Comparison of ENCODE assay signal across 19 mouse cellular contexts in genomic region chr16:91678147-91678911, GRCm38 (mm10). TPM values are rescaled to one million over a fixed set of nuclear protein-coding genes. Genes with fewer than 3 reads are reported as not detected.
DNase-seq lines count a peak whose midpoint lies in the region; ATAC-seq and TF ChIP-seq lines count a peak whose summit lies in the region.
"Had no signal": no experiment of that assay in that cellular context is flagged by ENCODE, and none has a peak within 500 bp of the region (broad histone marks: within the 10 kb centered on the region; RNA-seq: fewer than 3 reads in every experiment).

No protein-coding gene starts in this region.

- H3K27me3 ChIP-seq in lung, postnatal 0 days (replicated peaks; ENCODE audit: insufficient read depth, low read length), result no peaks in the 10 kb centered on the region
- no peaks in the 10 kb centered on the region for H3K27me3 ChIP-seq in liver, embryonic 14.5 days (ENCODE audit: control insufficient read depth, insufficient read depth, low read length)
- H3K27me3 ChIP-seq in hindbrain, embryonic 11.5 days (ENCODE audit: control insufficient read depth, insufficient read depth, low read length), result no peaks in the 10 kb centered on the region
- H3K27me3 ChIP-seq: embryonic facial prominence, embryonic 13.5 days; forebrain, embryonic 15.5 days; hindbrain, embryonic 12.5 days; megakaryocyte, embryonic 14.5 days; Patski had no signal

- ATAC-seq in lung, postnatal 0 days, result peak; percentile 65; the same call in 1 of the 2 replicates
- peak; percentile 64 for ATAC-seq in liver, embryonic 14.5 days (ENCODE audit: insufficient read depth)
- ATAC-seq in hindbrain, embryonic 11.5 days (ENCODE audit: low FRiP score), result no peak
- ATAC-seq: forebrain, embryonic 15.5 days; Patski had no signal

- intact Hi-C loops in left cerebral cortex, adult 2 months (cut with DNase I), result loop anchor here (2.0 kb wide), 1 partner anchor 14 kb away; no protein-coding TSS in a partner anchor

- no peaks in the 10 kb centered on the region for H3K9me3 ChIP-seq in lung, postnatal 0 days (ENCODE audit: low read length)
- H3K9me3 ChIP-seq in liver, embryonic 14.5 days (ENCODE audit: control insufficient read depth, low read length), result no peaks in the 10 kb centered on the region
- H3K9me3 ChIP-seq in hindbrain, embryonic 11.5 days (ENCODE audit: control insufficient read depth, low read length), result no peaks in the 10 kb centered on the region
- H3K9me3 ChIP-seq: embryonic facial prominence, embryonic 13.5 days; forebrain, embryonic 15.5 days; heart, embryonic 10.5 days; hindbrain, embryonic 12.5 days; megakaryocyte, embryonic 14.5 days had no signal

- WGBS in lung, postnatal 0 days, result 64% methylated on average over 5 of the region's 5 CpGs
- 79% methylated on average over 5 of the region's 5 CpGs for WGBS in liver, embryonic 14.5 days (ENCODE audit: insufficient replicate concordance)
- 96% methylated on average over 5 of the region's 5 CpGs for WGBS in hindbrain, embryonic 11.5 days

- H3K36me3 ChIP-seq in lung, postnatal 0 days (ENCODE audit: insufficient read depth, low read length), result peaks cover 28% of the 10 kb centered on the region; the same call in 1 of the 2 replicates
- peaks cover 87% of the 10 kb centered on the region for H3K36me3 ChIP-seq in liver, embryonic 14.5 days (replicated peaks; ENCODE audit: control insufficient read depth, insufficient read depth, low read depth)
- H3K36me3 ChIP-seq in hindbrain, embryonic 11.5 days (ENCODE audit: control insufficient read depth, insufficient read depth, low read length), result peaks cover 12% of the 10 kb centered on the region

- TF ChIP-seq CTCF in lung, postnatal 0 days (IDR thresholded peaks at IDR 0.05), result no peak
- no peak for TF ChIP-seq CTCF in liver, embryonic 14.5 days (IDR thresholded peaks at IDR 0.05; ENCODE audit: low read depth)
- no peak for TF ChIP-seq CTCF in left cerebral cortex, adult 2 months (IDR thresholded peaks at IDR 0.05)
- no peak for TF ChIP-seq CTCF in layer of hippocampus, adult 2 months (conservative IDR thresholded peaks at IDR 0.05)

- peak; percentile 32 for DNase-seq in lung, postnatal 0 days (ENCODE audit: low spot score)
- no peak for DNase-seq in lung, postnatal 4 days
- peak; percentile 30 for DNase-seq in gonadal fat pad, adult 2 months (ENCODE audit: low read depth)
- no peak for DNase-seq in liver, embryonic 14.5 days (ENCODE audit: low read depth in 3 of 3, low spot score in 3 of 3)
- no peak for DNase-seq in left cerebral cortex, adult 2 months (ENCODE audit: extremely low spot score in 1 of 2, low spot score in 2 of 2)
- DNase-seq in hindbrain, embryonic 11.5 days (ENCODE audit: low spot score), result no peak
- no peak for DNase-seq in layer of hippocampus, adult 2 months (ENCODE audit: low spot score in 2 of 2)
- DNase-seq: adrenal gland, postnatal 10 days; cerebellum, adult 9-11 months; gastrocnemius, postnatal 25 days; lung, adult 2 months; midbrain, embryonic 14.5 days had no signal

- H3K4me3 ChIP-seq in lung, postnatal 0 days (ENCODE audit: low read depth, low read length), result no peak overlapping the region
- no peak overlapping the region for H3K4me3 ChIP-seq in liver, embryonic 14.5 days (ENCODE audit: insufficient read depth in 1 of 2, low read depth in 2 of 2, low read length in 2 of 2)
- H3K4me3 ChIP-seq in left cerebral cortex, adult 2 months, result no peak overlapping the region
- no peak overlapping the region for H3K4me3 ChIP-seq in hindbrain, embryonic 11.5 days (ENCODE audit: low read depth, low read length)
- no peak overlapping the region for H3K4me3 ChIP-seq in layer of hippocampus, adult 2 months
- H3K4me3 ChIP-seq: embryonic facial prominence, embryonic 13.5 days; forebrain, embryonic 15.5 days; heart, embryonic 10.5 days; hindbrain, embryonic 12.5 days; megakaryocyte, embryonic 14.5 days; myocyte had no signal

- H3K27ac ChIP-seq in lung, postnatal 0 days (ENCODE audit: low read length), result no peak overlapping the region
- no peak overlapping the region for H3K27ac ChIP-seq in liver, embryonic 14.5 days
- no peak overlapping the region for H3K27ac ChIP-seq in left cerebral cortex, adult 2 months
- H3K27ac ChIP-seq in hindbrain, embryonic 11.5 days (ENCODE audit: low read depth, low read length), result no peak overlapping the region
- no peak overlapping the region for H3K27ac ChIP-seq in layer of hippocampus, adult 2 months
- H3K27ac ChIP-seq: embryonic facial prominence, embryonic 13.5 days; forebrain, embryonic 15.5 days; heart, embryonic 10.5 days; hindbrain, embryonic 12.5 days had no signal

- no peak overlapping the region for H3K4me2 ChIP-seq in lung, postnatal 0 days (replicated peaks; ENCODE audit: low read depth, low read length)
- H3K4me2 ChIP-seq in liver, embryonic 14.5 days (ENCODE audit: low read depth), result no peak overlapping the region
- H3K4me2 ChIP-seq in hindbrain, embryonic 11.5 days (replicated peaks; ENCODE audit: low read depth, low read length), result no peak overlapping the region
- H3K4me2 ChIP-seq: embryonic facial prominence, embryonic 13.5 days; forebrain, embryonic 15.5 days; hindbrain, embryonic 12.5 days had no signal

- H3K9ac ChIP-seq in lung, postnatal 0 days (replicated peaks; ENCODE audit: low read depth), result no peak overlapping the region
- no peak overlapping the region for H3K9ac ChIP-seq in liver, embryonic 14.5 days (replicated peaks)
- no peak overlapping the region for H3K9ac ChIP-seq in hindbrain, embryonic 11.5 days (ENCODE audit: low read depth, low read length)
- H3K9ac ChIP-seq: embryonic facial prominence, embryonic 13.5 days; forebrain, embryonic 15.5 days; hindbrain, embryonic 12.5 days had no signal

- 0 out of 2 replicates have a peak, but pooled peaks have one; percentile 15 for TF ChIP-seq EP300 in lung, postnatal 0 days (IDR thresholded peaks at IDR 0.05)
- TF ChIP-seq EP300 in liver, embryonic 14.5 days (IDR thresholded peaks at IDR 0.05; ENCODE audit: low read depth), result no peak

- no peaks in the 10 kb centered on the region for H3K4me1 ChIP-seq in lung, postnatal 0 days (ENCODE audit: insufficient read depth, low read depth, low read length)
- no peaks in the 10 kb centered on the region for H3K4me1 ChIP-seq in liver, embryonic 14.5 days (replicated peaks; ENCODE audit: control insufficient read depth in 2 of 2, insufficient read depth in 2 of 2, low read length in 1 of 2)
- H3K4me1 ChIP-seq in hindbrain, embryonic 11.5 days (replicated peaks; ENCODE audit: control insufficient read depth, insufficient read depth, low read length), result no peaks in the 10 kb centered on the region
- H3K4me1 ChIP-seq: embryonic facial prominence, embryonic 13.5 days; forebrain, embryonic 15.5 days; heart, embryonic 10.5 days; hindbrain, embryonic 12.5 days; megakaryocyte, embryonic 14.5 days had no signal

RNA-seq across cellular contexts. Expression of gene Donson, which starts 10.2 kb away (rescaled TPM):
- 6.0 and 8.0 TPM in 2 replicates for polyA plus RNA-seq in lung, postnatal 0 days (2015; fragmentation: Nextera tagmentation; extraction: Ambion mirVana)
- 3.6 and 3.8 TPM in 2 replicates for polyA plus RNA-seq in gonadal fat pad, adult 2 months (2012; rRNA removed)
- polyA plus RNA-seq in liver, embryonic 14.5 days (2012; rRNA removed), result 13.8 and 26.2 TPM in 2 replicates
- 32.0 and 32.8 TPM in 2 replicates for polyA plus RNA-seq in liver, embryonic 14.5 days (2014; fragmentation: Nextera tagmentation; extraction: Ambion mirVana)
- total RNA-seq in left cerebral cortex, adult 2 months (2021), result 10 to 100 TPM; 23.8 to 28.9 TPM
- 33.4 and 38.5 TPM in 2 replicates for polyA plus RNA-seq in hindbrain, embryonic 11.5 days (2014; fragmentation: Nextera tagmentation; extraction: Ambion mirVana)
- 10 to 100 TPM; 24.4 to 28.8 TPM for total RNA-seq in layer of hippocampus, adult 2 months (2021)

RNA-seq across cellular contexts. Expression of gene Son, which starts 31.0 kb away (rescaled TPM):
- 132 and 143 TPM in 2 replicates for polyA plus RNA-seq in lung, postnatal 0 days (2015; fragmentation: Nextera tagmentation; extraction: Ambion mirVana)
- 110 and 115 TPM in 2 replicates for polyA plus RNA-seq in gonadal fat pad, adult 2 months (2012; rRNA removed)
- polyA plus RNA-seq in liver, embryonic 14.5 days (2012; rRNA removed), result 48.2 and 64.2 TPM in 2 replicates
- 42.9 and 45.0 TPM in 2 replicates for polyA plus RNA-seq in liver, embryonic 14.5 days (2014; fragmentation: Nextera tagmentation; extraction: Ambion mirVana)
- 100 to 1,000 TPM; 221 to 228 TPM for total RNA-seq in left cerebral cortex, adult 2 months (2021)
- 141 and 180 TPM in 2 replicates for polyA plus RNA-seq in hindbrain, embryonic 11.5 days (2014; fragmentation: Nextera tagmentation; extraction: Ambion mirVana)
- 100 to 1,000 TPM; 259 to 285 TPM for total RNA-seq in layer of hippocampus, adult 2 months (2021)

RNA-seq across cellular contexts. Expression of gene Gart, which starts 31.6 kb away (rescaled TPM):
- polyA plus RNA-seq in lung, postnatal 0 days (2015; fragmentation: Nextera tagmentation; extraction: Ambion mirVana), result 27.3 and 30.9 TPM in 2 replicates
- 35.3 and 36.3 TPM in 2 replicates for polyA plus RNA-seq in gonadal fat pad, adult 2 months (2012; rRNA removed)
- polyA plus RNA-seq in liver, embryonic 14.5 days (2012; rRNA removed), result 35.1 and 42.3 TPM in 2 replicates
- 61.3 and 75.1 TPM in 2 replicates for polyA plus RNA-seq in liver, embryonic 14.5 days (2014; fragmentation: Nextera tagmentation; extraction: Ambion mirVana)
- 10 to 100 TPM; 48.4 to 52.8 TPM for total RNA-seq in left cerebral cortex, adult 2 months (2021)
- 82.5 and 94.2 TPM in 2 replicates for polyA plus RNA-seq in hindbrain, embryonic 11.5 days (2014; fragmentation: Nextera tagmentation; extraction: Ambion mirVana)
- total RNA-seq in layer of hippocampus, adult 2 months (2021), result 10 to 100 TPM; 52.9 to 54.3 TPM

RNA-seq across cellular contexts. Expression of gene Cryzl1, which starts 50.4 kb away (rescaled TPM):
- polyA plus RNA-seq in lung, postnatal 0 days (2015; fragmentation: Nextera tagmentation; extraction: Ambion mirVana), result 59.3 and 64.8 TPM in 2 replicates
- polyA plus RNA-seq in gonadal fat pad, adult 2 months (2012; rRNA removed), result 25.1 and 30.9 TPM in 2 replicates
- polyA plus RNA-seq in liver, embryonic 14.5 days (2012; rRNA removed), result 12.1 and 17.9 TPM in 2 replicates
- 29.7 and 32.3 TPM in 2 replicates for polyA plus RNA-seq in liver, embryonic 14.5 days (2014; fragmentation: Nextera tagmentation; extraction: Ambion mirVana)
- 100 to 1,000 TPM; 107 to 108 TPM for total RNA-seq in left cerebral cortex, adult 2 months (2021)
- 75.6 and 93.4 TPM in 2 replicates for polyA plus RNA-seq in hindbrain, embryonic 11.5 days (2014; fragmentation: Nextera tagmentation; extraction: Ambion mirVana)
- 100 to 1,000 TPM; 104 to 111 TPM for total RNA-seq in layer of hippocampus, adult 2 months (2021)

RNA-seq across cellular contexts. Expression of gene Itsn1, which starts 50.8 kb away (rescaled TPM):
- 9.7 and 12.1 TPM in 2 replicates for polyA plus RNA-seq in lung, postnatal 0 days (2015; fragmentation: Nextera tagmentation; extraction: Ambion mirVana)
- 19.0 and 25.8 TPM in 2 replicates for polyA plus RNA-seq in gonadal fat pad, adult 2 months (2012; rRNA removed)
- 46.8 and 54.4 TPM in 2 replicates for polyA plus RNA-seq in liver, embryonic 14.5 days (2012; rRNA removed)
- polyA plus RNA-seq in liver, embryonic 14.5 days (2014; fragmentation: Nextera tagmentation; extraction: Ambion mirVana), result 30.6 and 31.4 TPM in 2 replicates
- total RNA-seq in left cerebral cortex, adult 2 months (2021), result 100 to 1,000 TPM; 133 to 156 TPM
- polyA plus RNA-seq in hindbrain, embryonic 11.5 days (2014; fragmentation: Nextera tagmentation; extraction: Ambion mirVana), result 61.1 and 61.7 TPM in 2 replicates
- 100 to 1,000 TPM; 160 to 176 TPM for total RNA-seq in layer of hippocampus, adult 2 months (2021)

Comparison
In these comparisons a context has a peak if more than half of its experiments do, and no peak if none do; other contexts are left out.
1. DNase-seq: peak in lung, postnatal 0 days (single experiment) and gonadal fat pad, adult 2 months (single experiment); none in lung, postnatal 4 days (0 of 2), liver, embryonic 14.5 days (0 of 3), left cerebral cortex, adult 2 months (0 of 2), hindbrain, embryonic 11.5 days (single experiment) and layer of hippocampus, adult 2 months (0 of 2).